Mouse (Mus musculus) ES-E14 (cell line): ENCODE data around the gene D830030K20Rik.
"Not testable (repeated sequence)": the region's sequence is repeated elsewhere in the genome, so short reads cannot be mapped to it uniquely, and the experiment has no call there.

Experiments used
- CHD2 ChIP-seq: IDR thresholded peaks from 2 replicates; pipeline ENCODE4 v1.6.1; 2014; ENCODE audit warnings: mild to moderate bottlenecking, low read depth, low read length, inconsistent platforms
- HCFC1 ChIP-seq: IDR thresholded peaks from 2 replicates; pipeline ENCODE4 v1.6.1; 2012; ENCODE audit warnings: low read length, inconsistent platforms, borderline replicate concordance; ENCODE audit not compliant: insufficient read depth
- MAFK ChIP-seq: IDR thresholded peaks from 2 replicates; pipeline ENCODE4 v1.6.1; 2014; ENCODE audit warnings: mild to moderate bottlenecking, low read depth, low read length, inconsistent platforms; ENCODE audit not compliant: insufficient read depth
- ZC3H11A ChIP-seq: IDR thresholded peaks from 2 replicates; pipeline ENCODE4 v1.6.1; 2012; ENCODE audit warnings: low read depth, mild to moderate bottlenecking, inconsistent platforms, low read length, borderline replicate concordance

- TF ChIP-seq CHD2, MAFK, HCFC1, ZC3H11A: not testable (repeated sequence)
These were observed 20.3 kb upstream of the D830030K20Rik start, which contains the start of gene Gm5795 for GRCm38 (mm10) chr14:3187955-3188354.
